ENCODE assay signal across 8 mouse cellular contexts in the genomic region with DNA sequence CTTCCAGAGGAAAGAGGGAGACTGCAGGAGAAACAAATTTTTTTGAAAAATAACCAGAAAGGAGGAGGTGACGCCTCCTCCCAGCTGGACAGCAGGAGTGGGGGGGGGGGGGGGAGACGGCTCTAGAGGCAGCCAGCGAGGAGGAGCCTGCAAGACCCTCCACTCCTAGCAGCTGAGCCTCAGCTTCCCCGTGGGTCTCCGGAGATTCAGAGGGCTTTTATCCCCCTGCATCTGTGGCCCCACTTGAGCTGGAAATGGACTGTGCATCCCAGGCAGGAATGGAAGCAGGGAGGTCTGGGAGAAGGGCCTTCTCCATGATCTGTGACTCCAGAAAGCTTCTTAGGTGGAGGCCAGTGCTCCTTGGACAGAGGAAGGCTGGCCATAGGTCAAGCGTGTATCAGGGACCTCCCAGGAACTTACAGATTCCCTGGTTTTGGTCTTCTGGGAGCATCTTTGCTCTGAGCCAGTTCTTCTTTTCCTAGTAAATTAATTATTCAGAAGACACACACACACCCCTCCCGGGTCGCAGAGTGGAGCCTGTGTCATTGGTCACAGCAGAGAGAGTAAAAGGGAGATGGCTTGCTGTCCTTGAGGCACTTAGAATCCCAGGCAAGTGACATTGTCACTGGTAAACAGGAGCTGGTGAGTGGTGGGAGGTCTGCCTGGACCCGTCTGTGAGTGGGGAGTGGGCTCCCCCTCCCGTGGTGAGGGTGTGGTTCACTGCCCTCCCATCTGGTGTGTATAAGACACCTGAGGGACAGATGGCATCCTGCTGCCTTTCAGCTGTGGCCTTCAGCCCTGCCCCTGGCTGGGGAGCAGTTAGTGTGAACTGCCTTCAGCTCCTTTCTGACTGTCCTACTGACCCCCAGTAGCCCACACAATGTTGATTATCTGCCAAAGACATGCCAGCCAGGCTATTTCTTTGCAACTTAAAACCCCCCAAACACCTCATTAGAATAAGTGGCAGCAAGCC. TPM values are rescaled to one million over a fixed set of nuclear protein-coding genes. Genes with fewer than 3 reads are reported as not detected.
DNase-seq lines count a peak whose midpoint lies in the region; ATAC-seq and TF ChIP-seq lines count a peak whose summit lies in the region.

No protein-coding gene starts in this region.

- peaks cover 82% of the 10 kb centered on the region for H3K27me3 ChIP-seq in megakaryocyte, embryonic 14.5 days (replicated peaks)
- peaks cover 29% of the 10 kb centered on the region for H3K27me3 ChIP-seq in intestine, postnatal 0 days (replicated peaks; ENCODE audit: control insufficient read depth, insufficient read depth, low read length)
- peaks cover 11% of the 10 kb centered on the region; the same call in 1 of the 2 replicates for H3K27me3 ChIP-seq in stomach, embryonic 15.5 days (replicated peaks)

- peak; percentile 23 for DNase-seq in embryo, embryonic 11 days
- DNase-seq in left cerebral cortex, adult 18-20 months (ENCODE audit: low spot score in 2 of 2): no peak
- DNase-seq in right cerebral cortex, postnatal 10 days (ENCODE audit: low spot score in 2 of 2): no peak
- no peak for DNase-seq in gastrocnemius, postnatal 10 days

- peak overlapping the region; percentile 97 for H3K4me3 ChIP-seq in megakaryocyte, embryonic 14.5 days (replicated peaks)
- H3K4me3 ChIP-seq in intestine, postnatal 0 days (ENCODE audit: low read depth, low read length): peak overlapping the region; percentile 38
- H3K4me3 ChIP-seq in stomach, embryonic 15.5 days (replicated peaks): peak overlapping the region; percentile 48

- H3K36me3 ChIP-seq in megakaryocyte, embryonic 14.5 days (replicated peaks; ENCODE audit: low read length): peaks cover 41% of the 10 kb centered on the region
- no peaks in the 10 kb centered on the region for H3K36me3 ChIP-seq in intestine, postnatal 0 days (ENCODE audit: control insufficient read depth, insufficient read depth)
- no peaks in the 10 kb centered on the region for H3K36me3 ChIP-seq in stomach, embryonic 15.5 days

- no peak for ATAC-seq in megakaryocyte, adult 5-6 weeks (ENCODE audit: poor library complexity, severe bottlenecking)
- no peak for ATAC-seq in intestine, postnatal 0 days
- no peak for ATAC-seq in stomach, embryonic 15.5 days (ENCODE audit: insufficient read depth, low FRiP score, low read depth)

- H3K9ac ChIP-seq in intestine, postnatal 0 days (ENCODE audit: low read depth, low read length): 0 out of 2 replicates have a peak overlapping the region, but pooled peaks have one; percentile 27
- no peak overlapping the region for H3K9ac ChIP-seq in stomach, embryonic 15.5 days

- H3K27ac ChIP-seq in intestine, postnatal 0 days (ENCODE audit: low read depth, low read length): no peak overlapping the region
- H3K27ac ChIP-seq in stomach, embryonic 15.5 days: no peak overlapping the region

- peaks cover 19% of the 10 kb centered on the region for H3K9me3 ChIP-seq in megakaryocyte, embryonic 14.5 days
- H3K9me3 ChIP-seq in intestine, postnatal 0 days (ENCODE audit: control insufficient read depth): no peaks in the 10 kb centered on the region
- no peaks in the 10 kb centered on the region for H3K9me3 ChIP-seq in stomach, embryonic 15.5 days

- TF ChIP-seq CTCF in intestine, postnatal 0 days (IDR thresholded peaks at IDR 0.05; ENCODE audit: low read depth): no peak

- 22% methylated on average over 9 of the region's 10 CpGs for WGBS in intestine, postnatal 0 days
- 10% methylated on average over 10 of the region's 10 CpGs for WGBS in stomach, embryonic 15.5 days

- H3K4me1 ChIP-seq in megakaryocyte, embryonic 14.5 days: peaks cover 74% of the 10 kb centered on the region
- H3K4me1 ChIP-seq in intestine, postnatal 0 days (replicated peaks; ENCODE audit: control insufficient read depth, insufficient read depth, low read length): no peaks in the 10 kb centered on the region
- H3K4me1 ChIP-seq in stomach, embryonic 15.5 days: peaks cover 14% of the 10 kb centered on the region

- H3K4me2 ChIP-seq in intestine, postnatal 0 days (replicated peaks; ENCODE audit: low read depth): peak overlapping the region; percentile 70
- peak overlapping the region; percentile 90 for H3K4me2 ChIP-seq in stomach, embryonic 15.5 days

RNA-seq across cellular contexts. Expression of a gene that starts 1.0 kb away (rescaled TPM):
- polyA plus RNA-seq in megakaryocyte, embryonic 14.5 days (2012; ENCODE audit: insufficient read depth, low replicate concordance): 39.6 and 41.0 TPM in 2 replicates
- total RNA-seq in megakaryocyte, adult 5-6 weeks (2015): not detected in 2 replicates
- not detected in 2 replicates for total RNA-seq in megakaryocyte, adult 5-6 weeks (2017)
- polyA plus RNA-seq in intestine, postnatal 0 days (2015; fragmentation: Nextera tagmentation; extraction: Ambion mirVana): 1.7 and 2.5 TPM in 2 replicates
- polyA plus RNA-seq in stomach, embryonic 15.5 days (2015; fragmentation: Nextera tagmentation; extraction: Ambion mirVana): 10.4 and 11.4 TPM in 2 replicates
- total RNA-seq in left cerebral cortex, adult 18-20 months (2021): 100 to 1,000 TPM; 191 to 202 TPM
- 1 to 10 TPM; 1.0 to 1.1 TPM for total RNA-seq in gastrocnemius, postnatal 10 days (2021)

Comparison
In these comparisons a context has a peak if more than half of its experiments do, and no peak if none do; other contexts are left out.
1. H3K4me3 ChIP-seq: peak in every context shown above with its lines; median percentile 97 in megakaryocyte, embryonic 14.5 days; 48 in stomach, embryonic 15.5 days; 38 in intestine, postnatal 0 days.
2. RNA of a gene that starts 1.0 kb away (total RNA-seq): 191 to 202 TPM in left cerebral cortex, adult 18-20 months; 1.0 to 1.1 TPM in gastrocnemius, postnatal 10 days and not detected in megakaryocyte, adult 5-6 weeks; every median in the first group is over 10 times any median in the second.